Mouse (Mus musculus): ENCODE data around the gene Gzmm.
A peak's percentile ranks its signal among the peaks of the same experiment; 100 is the strongest.

DNA sequence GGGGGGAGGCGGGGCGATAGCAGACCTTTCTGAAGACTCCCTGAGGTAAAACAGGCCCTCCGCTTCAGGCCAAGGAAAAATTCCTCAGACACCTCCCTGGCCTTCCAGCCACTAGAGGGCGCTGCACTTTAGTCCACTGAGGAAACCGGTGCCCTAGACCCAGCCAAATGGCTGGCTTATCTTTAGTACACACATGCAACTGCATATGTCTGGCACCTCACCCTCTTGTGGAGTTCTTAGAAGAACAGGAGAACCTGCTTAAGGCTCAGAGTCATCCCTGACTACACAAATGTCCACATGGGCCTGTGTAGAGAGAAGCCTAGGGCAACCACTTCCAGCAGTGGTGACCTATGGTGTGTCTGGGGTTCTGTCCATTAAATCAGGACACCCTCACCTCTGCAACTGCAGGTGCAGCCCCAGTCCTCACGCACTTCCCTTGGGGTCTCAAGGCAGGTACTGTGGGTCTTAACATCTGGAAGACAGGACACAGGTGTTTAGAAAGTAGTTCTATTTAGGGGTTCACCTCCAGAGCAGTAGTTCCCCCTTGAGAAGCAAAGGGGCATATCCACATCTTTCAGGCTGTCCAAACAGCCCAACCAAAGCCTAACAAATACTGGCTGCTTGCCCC, 23.8 kb downstream of the Gzmm start:
- TF ChIP-seq CTCF (IDR thresholded peaks at IDR 0.05; ENCODE audit: borderline replicate concordance, extremely low read depth, insufficient read depth, insufficient read length) (peak; percentile 90), POLR2A (IDR thresholded peaks at IDR 0.05; ENCODE audit: borderline replicate concordance, extremely low read depth, insufficient read depth, insufficient read length, poor library complexity, severe bottlenecking) (no peak)

All from brain, embryonic 14.5 days (tissue).